Mouse (Mus musculus): ENCODE measurements around the gene Med17.
"Not testable (repeated sequence)": the region's sequence is repeated elsewhere in the genome, so short reads cannot be mapped to it uniquely, and the experiment has no call there.

Gene Med17

GRCm38 (mm10) chr9:15279649-15280490 is at the start of gene Med17:
Gene Med17 (minus strand): TSS chr9:15279931.
- peak; percentile 92 to 93 for DNase-seq (ENCODE audit: low spot score in 2 of 2)

DNA sequence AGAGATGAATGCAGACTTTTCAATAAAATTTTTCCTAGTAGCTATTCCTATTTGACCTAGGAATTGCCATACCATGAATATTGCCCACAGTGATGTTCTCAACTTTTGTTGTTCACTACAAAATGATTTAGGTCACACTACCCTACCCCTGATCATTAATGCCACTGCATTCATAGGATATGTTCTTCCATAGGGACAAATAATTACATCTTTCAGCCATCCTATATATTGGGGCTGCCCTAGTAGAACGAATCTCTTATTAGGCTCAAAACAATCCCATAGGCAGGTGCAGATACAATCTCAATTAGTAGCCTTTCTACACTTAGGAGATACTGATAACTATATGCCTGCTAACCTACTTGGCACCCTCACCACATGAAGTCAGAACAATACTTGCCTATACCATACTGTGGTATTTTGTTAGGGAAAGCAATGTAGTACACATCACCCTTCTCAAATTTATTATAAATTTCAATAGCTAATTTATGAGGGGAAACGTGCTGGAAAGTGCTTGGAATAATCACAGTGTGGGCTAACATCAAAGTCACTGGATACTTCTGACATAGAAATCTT is 38.5 kb upstream of the Med17 start:
- DNase-seq (ENCODE audit: low spot score in 2 of 2), result no peak

GRCm38 (mm10) chr9:15317223-15318169 is 37.8 kb upstream of the Med17 start:
- no peak for DNase-seq (ENCODE audit: low spot score in 2 of 2)

DNA sequence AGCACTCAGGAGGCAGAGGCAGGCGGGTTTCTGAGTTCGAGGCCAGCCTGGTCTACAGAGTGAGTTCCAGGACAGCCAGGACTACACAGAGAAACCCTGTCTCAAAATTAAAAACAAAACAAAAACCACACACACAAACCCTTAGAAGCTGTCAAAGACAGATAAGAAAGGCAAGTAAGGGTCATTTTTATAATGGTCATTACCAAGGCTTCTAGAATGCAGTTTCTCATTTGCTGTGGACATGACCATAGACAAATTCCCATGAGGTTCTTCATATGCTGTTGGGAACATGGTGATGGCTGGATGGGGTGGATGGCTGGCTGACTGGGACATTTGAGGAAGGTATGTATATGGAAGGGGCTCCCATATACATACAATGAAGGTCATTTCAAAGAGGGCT is 36.6 kb upstream of the Med17 start:
- DNase-seq (ENCODE audit: low spot score in 2 of 2), result not testable (repeated sequence)

DNA sequence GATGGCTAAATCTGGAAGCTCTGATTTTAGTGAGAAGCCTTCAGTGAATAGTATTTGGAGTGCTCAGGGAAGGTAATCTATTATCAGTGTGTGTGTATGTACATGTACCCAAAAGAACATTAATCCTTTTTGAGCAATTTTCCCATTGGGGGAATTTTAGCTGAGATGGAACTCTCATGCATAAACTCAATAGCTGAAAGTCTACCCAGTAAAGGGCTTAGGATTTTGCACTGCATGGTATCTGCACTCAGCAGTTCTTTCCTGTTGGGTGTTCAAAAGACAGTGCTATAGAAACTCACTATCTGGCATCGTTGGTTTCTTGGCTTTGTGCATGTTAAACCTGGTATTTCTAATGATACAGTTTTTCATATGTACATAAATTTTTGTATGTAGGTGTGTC is 34.9 kb upstream of the Med17 start:
- DNase-seq (ENCODE audit: low spot score in 2 of 2), result no peak

GRCm38 (mm10) chr9:15313633-15314032 is 33.9 kb upstream of the Med17 start:
- no peak for DNase-seq (ENCODE audit: low spot score in 2 of 2)

GRCm38 (mm10) chr9:15312054-15312735 is 32.5 kb upstream of the Med17 start:
- no peak for DNase-seq (ENCODE audit: low spot score in 2 of 2)

DNA sequence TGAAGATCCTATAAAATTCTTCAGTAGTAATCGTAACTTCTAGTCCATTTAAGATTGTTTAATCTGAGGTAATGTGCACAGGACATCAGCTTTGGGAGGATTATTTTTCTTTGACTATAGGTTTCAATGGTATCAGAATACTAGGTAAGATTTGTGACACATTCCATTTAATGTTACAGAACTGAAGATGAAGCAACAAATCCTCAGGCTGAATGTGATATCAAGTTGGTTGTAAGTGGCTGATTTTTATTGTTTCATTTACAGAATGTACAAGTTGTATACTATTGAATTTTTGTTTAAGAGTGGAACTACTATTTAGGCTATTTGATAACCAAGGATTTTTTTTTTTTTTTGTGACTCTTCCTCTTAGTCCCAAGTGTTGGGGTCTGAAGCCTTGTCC is 30.4 kb upstream of the Med17 start:
- DNase-seq (ENCODE audit: low spot score in 2 of 2), result no peak

- no peak for DNase-seq (ENCODE audit: low spot score in 2 of 2)
These were observed 29.7 kb upstream of the Med17 start for GRCm38 (mm10) chr9:15309425-15309824.

DNA sequence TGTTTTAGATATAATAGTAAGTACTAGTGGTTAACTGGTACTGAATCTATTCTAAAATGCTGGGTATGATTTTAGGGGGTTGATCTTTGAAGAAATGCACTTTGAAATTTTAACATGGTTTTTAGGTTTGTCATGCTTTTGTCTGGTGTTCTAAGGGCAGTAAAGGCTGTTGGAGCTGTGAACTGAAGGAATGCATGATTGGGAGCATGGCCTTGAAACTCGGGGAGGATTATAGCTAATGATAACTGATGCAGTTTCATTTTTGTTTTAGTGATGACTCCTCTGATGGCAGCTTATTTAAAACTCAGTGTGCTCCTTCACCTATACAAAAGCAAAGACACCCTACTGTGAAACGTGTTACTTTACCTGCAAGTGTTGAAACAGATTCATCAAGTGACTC is 28.5 kb upstream of the Med17 start:
- no peak for DNase-seq (ENCODE audit: low spot score in 2 of 2)

- no peak for DNase-seq (ENCODE audit: low spot score in 2 of 2)
These were observed 27.5 kb upstream of the Med17 start for GRCm38 (mm10) chr9:15307257-15307656.

DNA sequence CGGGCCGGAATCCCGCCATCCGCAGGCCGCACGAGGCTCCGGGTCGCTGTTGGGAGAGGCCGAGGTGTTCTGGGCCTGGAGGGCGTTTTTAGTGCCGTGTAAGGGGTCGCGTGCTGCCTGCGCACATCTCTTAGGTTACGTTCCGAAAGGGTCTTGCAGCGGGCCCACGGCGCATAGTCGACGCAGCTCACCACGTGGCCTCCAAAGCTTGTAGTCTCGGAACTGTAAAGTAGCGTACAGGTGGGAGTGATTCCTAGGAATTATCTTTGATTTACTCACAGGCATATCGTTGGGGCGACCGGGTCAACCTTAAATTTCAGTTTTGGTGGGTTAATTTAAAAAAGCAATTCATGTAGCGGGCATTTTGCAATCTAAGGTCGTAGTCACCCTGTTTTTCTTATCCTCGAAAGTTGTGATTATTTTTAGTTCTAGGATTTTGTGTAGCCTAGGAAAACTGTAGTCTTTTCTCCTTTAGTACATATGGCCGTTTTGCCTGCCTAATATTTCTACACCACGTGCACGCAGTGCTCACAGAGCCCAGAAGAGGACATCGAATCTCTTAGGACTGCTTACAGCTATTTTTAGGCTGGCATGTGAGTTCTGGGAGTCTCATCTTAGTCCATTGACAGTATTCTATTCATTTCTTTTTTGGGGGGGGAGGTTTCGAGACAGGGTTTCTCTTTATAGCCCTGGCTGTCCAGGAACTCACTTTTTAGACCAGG is 26.8 kb upstream of the Med17 start, which contains the start of gene 4931406C07Rik:
4931406C07Rik (minus strand) TSS at position 51 of the 722 bp plus-strand sequence.
- DNase-seq (ENCODE audit: low spot score in 2 of 2), result peak in 1 of 2 experiments; percentile 13

DNA sequence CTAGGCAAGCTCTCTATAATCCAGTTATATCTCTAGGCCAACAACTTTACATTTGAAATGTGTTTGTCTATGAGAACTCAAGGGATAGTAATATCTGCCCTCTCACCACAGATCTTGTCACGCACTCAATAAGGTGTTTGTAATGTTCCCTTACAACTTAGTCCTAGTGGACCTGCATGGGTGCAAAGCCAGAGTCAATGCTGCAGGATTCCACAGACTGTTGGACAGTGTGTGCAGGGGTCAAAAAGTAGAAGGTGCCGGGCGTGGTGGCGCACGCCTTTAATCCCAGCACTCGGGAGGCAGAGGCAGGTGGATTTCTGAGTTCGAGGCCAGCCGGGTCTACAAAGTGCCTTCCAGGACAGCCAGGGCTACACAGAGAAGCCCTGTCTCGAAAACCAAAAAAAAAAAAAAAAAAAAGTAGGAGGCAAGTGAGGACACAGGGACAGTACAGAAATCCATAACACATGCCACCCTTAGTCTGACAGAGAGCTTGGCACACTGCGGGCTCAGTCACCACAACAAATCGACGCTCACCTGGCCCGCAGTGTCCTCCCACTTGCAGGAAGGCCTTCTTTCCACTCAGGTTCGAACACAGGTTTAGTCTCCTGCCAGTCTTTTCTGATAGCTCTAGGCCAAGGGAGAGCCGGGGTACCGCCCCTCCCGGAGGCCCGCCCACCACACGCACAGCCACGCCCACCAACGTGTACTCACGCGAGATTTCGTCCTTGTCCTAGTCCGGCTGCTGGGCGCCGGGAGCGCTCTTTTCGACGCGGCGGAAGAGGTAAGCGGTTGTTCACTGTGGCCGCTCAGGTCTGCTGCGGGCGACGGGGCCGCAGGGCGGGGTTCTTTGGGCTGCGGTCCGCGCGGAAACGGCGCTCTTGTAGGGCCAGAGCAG is 26.0 kb upstream of the Med17 start, which contains the start of gene Taf1d:
Taf1d (plus strand) TSS at position 712 of the 895 bp plus-strand sequence.
- peak; percentile 94 to 97 for DNase-seq (ENCODE audit: low spot score in 2 of 2)

GRCm38 (mm10) chr9:15302881-15303280 is 23.1 kb upstream of the Med17 start:
- no peak for DNase-seq (ENCODE audit: low spot score in 2 of 2)

- DNase-seq (ENCODE audit: low spot score in 2 of 2), result not testable (repeated sequence)
These were observed 22.3 kb upstream of the Med17 start for GRCm38 (mm10) chr9:15302006-15302405.

DNA sequence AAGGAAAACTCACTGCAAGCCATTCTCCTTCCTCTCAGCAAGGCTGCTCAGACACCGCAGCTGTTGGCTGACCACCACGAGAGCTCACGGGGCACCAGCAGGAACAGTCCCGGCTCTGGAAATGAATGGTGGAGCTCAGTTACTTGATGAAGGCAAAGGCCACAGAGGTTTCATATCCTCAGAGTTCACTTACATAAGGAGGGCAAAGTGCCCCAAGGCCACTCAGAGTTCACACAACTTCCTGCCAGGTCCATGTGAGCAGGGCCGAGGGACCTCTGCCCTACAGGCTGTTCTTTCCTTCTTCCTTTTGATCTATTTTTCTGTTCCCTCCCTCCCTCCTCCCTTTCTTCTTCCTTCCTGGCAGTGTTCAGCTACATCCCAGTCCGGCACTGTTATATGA is 21.7 kb upstream of the Med17 start:
- peak; percentile 22 to 52 for DNase-seq (ENCODE audit: low spot score in 2 of 2)

DNA sequence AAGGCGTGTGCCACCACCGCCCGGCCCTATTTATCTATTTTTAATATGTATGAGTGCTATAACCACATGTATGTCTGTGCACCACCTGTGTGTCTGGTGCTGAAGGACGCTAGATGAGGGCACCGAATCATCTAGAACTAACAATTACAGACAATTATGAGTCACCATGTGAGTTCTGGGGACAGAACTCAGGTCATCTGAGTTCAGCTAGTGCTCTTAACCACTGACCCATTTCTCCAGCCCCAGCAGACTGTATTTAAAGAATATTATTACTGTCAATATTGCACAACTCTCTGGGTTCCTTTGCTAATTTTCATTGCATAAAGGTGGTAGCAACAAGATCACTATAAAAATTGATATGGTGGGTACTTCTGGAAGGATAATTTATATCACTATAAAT is 20.3 kb upstream of the Med17 start:
- no peak for DNase-seq (ENCODE audit: low spot score in 2 of 2)

DNA sequence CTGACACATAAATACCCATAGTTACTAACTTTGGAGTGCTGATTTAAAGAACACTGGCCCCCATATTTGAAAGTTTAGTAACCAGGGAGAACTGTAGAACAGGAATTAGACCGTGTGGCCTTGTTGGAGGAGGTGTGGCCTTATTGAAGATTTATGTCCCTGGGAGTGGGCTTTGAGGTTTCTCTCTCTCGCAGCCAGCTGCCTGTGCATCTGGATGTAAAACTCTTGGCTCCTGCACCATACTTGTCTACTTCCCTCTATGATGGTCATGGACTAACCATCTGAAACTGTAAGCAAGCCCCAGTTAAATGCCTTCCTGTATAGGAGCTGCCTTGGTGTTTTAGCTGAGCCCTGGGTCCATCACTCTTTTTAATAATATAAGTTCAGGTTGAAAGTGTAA is 18.7 kb upstream of the Med17 start:
- DNase-seq (ENCODE audit: low spot score in 2 of 2), result no peak

DNA sequence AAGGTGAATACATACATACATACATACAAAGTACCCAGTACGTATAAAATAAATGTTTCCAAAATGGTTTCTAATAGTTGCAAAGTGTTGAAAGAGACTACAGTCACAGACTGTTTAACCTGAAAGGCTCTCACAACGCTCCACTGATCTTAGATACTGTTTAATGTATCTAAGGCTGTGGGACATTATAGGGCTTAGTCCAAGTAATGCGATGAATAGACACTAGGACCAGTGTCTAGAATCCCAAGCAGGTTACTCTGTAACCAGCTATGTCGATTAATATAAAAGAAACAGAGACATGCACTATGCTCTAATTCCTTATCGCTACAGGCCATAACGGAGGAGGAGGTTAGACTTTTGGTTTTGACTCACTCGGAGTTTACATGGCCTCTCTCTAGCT is 17.4 kb upstream of the Med17 start:
- DNase-seq (ENCODE audit: low spot score in 2 of 2), result no peak

DNA sequence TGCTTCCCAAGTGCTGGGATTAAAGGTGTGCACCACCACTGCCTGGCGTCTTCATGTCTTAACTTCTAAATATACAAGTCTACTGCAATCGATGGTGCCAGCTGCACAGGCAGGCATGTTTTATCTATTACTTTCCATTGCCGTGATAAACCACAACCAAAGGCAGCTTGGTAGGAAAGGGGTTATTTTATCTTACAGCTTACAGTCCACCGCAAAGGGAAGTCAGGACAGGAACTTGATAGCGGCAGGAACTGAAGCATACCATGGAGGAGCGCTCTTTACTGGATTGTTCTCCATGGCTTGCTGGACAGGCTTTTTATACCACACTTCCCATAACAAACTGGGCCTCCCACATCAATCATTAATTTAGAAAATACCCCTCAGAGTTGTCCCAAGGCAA is 9.5 kb upstream of the Med17 start:
- DNase-seq (ENCODE audit: low spot score in 2 of 2), result no peak
